Mouse (Mus musculus): Measurements from ENCODE around the gene Apba1. TPM values are rescaled to one million over a fixed set of nuclear protein-coding genes. Genes with fewer than 3 reads are reported as not detected.

Gene Apba1
- total RNA-seq, 2 experiments from 2014 or later = 0.87 to 0.91 TPM

DNA sequence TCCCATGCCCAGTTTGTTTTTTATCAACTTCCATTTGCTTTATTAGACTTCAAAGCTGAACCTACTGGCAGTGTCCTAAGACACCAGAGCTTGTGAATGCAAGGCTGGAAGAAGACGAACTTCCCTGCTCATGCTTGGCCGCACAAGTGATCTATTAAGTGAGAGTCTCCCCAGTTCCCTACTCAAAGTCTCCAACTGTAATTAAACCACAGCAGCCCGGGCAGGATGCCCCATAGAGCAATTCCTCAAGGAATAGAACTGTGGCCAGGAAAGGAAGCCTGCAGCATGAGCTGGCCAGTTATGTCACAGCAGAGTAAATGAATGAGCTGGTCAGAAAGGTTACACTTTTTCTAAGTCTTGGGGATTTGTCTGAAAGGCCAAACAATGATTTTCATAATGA, 105.3 kb downstream of the Apba1 start:
- intact Hi-C loops (cut with DNase I) = loop anchor here (5.0 kb wide), 1 partner anchor 408 kb away; no protein-coding TSS in a partner anchor

DNA sequence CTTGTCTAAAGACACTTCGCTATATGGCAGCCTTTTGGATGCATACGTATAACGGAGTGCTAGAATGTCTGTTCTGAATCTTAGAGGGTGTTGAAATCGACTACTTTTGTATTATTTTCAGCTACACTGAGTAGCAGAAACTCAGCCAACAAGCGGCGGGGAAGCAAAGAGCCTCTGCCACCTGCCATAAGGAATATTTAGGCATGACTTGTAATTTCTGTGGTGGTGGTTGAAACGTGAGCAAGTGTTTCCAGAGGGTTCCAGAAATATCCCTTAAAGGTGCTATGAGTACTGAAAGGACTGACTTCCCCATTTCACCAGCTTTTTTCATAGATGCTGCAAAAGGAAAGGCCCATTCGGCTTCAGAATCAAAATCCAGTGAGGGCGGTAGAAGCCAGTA, 107.4 kb downstream of the Apba1 start:
- intact Hi-C loops (cut with DNase I) = no loop called here
- no peak for DNase-seq

More for the DNA sequence above, 105.3 kb downstream of the Apba1 start:
- peak; percentile 69 to 72 for DNase-seq

GRCm38 (mm10) chr19:23867052-23867451, 108.4 kb downstream of the Apba1 start:
- DNase-seq = no peak
- intact Hi-C loops (cut with DNase I) = no loop called here

GRCm38 (mm10) chr19:23867589-23867988, 108.9 kb downstream of the Apba1 start:
- intact Hi-C loops (cut with DNase I) = no loop called here
- no peak for DNase-seq

DNA sequence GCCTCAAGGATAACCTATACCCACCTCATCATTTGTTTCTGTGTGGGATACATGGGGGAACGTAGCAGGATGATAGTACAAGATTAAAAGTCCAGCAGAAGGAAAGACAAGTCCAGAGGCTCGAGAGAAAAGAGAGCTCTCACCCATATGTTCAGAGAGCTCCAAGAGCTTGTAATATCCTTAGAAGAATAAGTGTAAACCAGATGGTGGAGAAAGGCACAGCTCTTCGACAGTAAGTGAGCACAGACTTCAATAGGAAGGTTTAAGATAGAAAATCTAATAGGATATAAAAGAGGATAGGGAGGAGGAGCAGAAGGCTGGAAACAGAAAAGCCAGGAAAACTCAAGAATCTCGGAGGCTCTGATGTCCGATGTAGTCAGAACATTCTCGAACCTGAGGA, 115.8 kb downstream of the Apba1 start:
- intact Hi-C loops (cut with DNase I) = no loop called here
- no peak for DNase-seq

DNA sequence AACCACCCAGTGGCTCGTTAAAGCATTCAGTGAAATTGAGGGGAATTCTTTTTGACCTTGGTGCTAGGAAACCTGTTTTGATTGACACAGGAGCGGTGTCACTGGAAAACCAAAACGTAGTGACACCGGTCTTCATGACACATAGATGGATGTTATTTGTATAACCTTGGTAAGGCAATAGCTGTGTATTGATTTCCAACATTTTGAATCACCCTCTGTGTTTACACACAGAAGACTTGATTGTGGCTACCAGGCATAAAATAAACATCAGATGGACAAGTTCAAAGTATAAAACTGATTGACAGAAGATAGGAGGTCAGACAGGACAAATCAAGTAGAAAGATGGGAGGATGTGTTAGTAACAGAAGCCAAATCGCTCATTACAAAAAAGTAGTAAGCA, 117.1 kb downstream of the Apba1 start:
- intact Hi-C loops (cut with DNase I) = no loop called here
- DNase-seq = no peak

DNA sequence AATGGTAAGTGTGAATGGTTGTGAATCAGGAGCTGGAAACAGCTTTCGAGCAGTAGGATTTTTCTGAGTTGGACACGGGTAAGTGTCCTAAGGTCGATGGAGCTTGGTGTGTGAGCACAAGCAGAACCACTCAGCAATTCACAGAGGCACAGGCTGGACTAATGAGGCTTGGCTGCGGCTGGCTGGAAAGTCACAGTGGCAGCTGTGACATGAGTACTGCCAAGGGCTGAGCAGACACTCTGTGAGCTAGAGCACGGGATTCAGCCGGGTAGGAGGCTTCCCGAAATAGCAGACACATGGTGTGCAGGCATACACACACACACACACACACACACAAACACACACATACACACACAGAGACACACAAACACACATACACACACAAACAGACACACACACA, 121.2 kb downstream of the Apba1 start:
- intact Hi-C loops (cut with DNase I) = no loop called here
- peak; percentile 38 to 56 for DNase-seq

- intact Hi-C loops (cut with DNase I) = no loop called here
- no peak for DNase-seq
Measured at GRCm38 (mm10) chr19:23886169-23886568, 127.5 kb downstream of the Apba1 start.

DNA sequence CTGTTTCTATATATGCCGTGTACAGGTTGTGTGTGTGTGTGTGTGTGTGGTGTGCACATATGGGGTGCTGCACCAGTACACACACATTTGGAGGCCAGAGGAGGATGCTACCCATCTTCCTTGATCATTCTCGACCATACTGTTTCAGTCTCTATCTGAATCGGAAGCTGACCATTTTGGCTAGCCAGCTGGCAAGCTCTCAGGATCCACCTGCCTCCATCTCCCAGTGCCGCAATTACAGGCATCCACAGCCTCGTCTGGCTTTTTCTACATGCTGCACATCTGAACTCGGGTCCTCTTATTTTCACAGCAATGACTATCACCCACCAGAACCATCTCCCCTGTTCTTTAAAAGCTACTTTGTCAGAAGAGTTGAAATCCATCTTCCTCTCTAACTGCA, 132.7 kb downstream of the Apba1 start:
- intact Hi-C loops (cut with DNase I) = no loop called here
- DNase-seq = no peak

DNA sequence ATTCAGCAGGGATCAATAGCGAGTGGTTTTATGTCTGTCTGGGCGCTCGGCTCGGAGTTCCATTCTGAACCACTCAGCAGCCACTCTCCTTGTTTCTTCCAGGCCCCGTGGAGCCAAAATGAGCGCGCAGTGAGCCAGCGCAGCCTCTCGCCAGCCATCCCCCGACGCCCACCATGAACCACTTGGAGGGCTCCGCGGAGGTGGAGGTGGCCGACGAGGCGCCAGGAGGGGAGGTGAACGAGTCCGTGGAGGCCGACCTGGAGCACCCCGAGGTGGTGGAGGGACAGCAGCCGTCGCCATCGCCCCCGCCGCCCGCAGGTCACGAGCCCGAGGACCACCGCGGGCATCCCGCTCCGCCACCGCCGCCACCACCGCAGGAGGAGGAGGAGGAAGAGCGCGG, 133.9 kb downstream of the Apba1 start:
- intact Hi-C loops (cut with DNase I) = no loop called here
- DNase-seq = no peak

- intact Hi-C loops (cut with DNase I) = no loop called here
- DNase-seq = peak; percentile 22 to 43
Measured at GRCm38 (mm10) chr19:23893093-23893889, 134.6 kb downstream of the Apba1 start.

- intact Hi-C loops (cut with DNase I) = no loop called here
Measured at GRCm38 (mm10) chr19:23893946-23894345, 135.3 kb downstream of the Apba1 start.

GRCm38 (mm10) chr19:23894822-23895221, 136.1 kb downstream of the Apba1 start:
- no peak for DNase-seq
- intact Hi-C loops (cut with DNase I) = no loop called here

More at GRCm38 (mm10) chr19:23893946-23894345, 135.3 kb downstream of the Apba1 start:
- DNase-seq = no peak

DNA sequence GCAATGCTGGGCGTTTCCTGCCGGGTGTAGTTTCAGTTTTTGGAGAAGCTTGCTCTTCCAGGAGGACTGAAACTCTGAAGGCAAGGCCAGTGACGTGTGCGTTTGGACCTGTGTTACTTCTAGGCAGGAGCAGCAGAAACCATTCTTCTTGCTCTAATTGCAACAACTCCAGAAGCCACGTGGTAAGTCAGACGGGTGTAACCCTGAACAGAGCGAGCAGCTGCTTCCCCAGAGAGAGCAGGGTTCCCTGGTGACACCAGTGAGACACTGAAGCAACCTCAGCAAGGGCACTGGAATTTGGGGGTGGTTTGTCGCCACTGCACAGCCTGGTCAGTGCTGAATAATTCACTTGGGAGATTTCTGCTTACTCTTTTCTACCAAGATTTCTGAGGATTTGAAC, 138.2 kb downstream of the Apba1 start:
- DNase-seq = no peak
- intact Hi-C loops (cut with DNase I) = no loop called here

DNA sequence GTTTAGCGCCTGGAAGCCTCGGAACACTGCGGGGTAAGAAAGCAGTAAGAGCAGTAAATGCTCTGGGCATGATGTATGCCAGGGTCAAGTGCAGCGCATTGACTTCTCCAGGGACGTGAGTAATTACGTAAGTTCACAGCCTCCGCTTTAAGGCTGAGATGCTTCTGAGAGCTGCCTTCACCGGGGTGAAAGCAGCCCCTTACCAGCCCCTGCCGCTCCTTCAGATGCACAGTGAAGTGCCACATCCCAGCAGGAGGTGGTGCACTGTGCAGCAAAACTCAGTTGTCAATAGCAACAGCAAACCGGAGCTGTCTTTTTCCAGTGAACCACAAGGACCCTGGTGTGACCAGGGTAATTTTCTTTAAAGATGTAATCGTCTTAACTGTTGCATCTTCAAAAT, 139.8 kb downstream of the Apba1 start:
- DNase-seq = no peak
- intact Hi-C loops (cut with DNase I) = no loop called here

DNA sequence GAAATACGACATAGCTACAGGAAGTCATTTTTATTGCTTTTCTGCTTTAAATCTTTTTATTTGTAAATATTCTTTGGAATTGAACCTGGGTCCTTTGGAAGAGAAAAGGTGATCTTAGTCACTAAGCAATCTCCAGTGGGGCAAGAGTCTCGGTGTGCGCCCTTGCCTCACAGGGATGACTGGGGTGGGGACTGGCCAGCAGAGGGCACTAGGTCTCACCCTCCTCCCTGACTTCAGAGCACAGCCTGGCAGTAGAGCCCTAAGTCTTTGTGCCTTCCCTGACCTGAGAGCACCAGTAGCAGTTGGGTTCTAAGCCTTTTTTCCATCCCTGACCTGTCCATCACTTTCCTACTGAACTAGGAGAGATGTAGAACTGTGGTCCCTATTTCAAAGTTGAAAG, 142.5 kb downstream of the Apba1 start:
- intact Hi-C loops (cut with DNase I) = loop anchor here (2.0 kb wide), 1 partner anchor 60 kb away; no protein-coding TSS in a partner anchor
- DNase-seq = peak in 1 of 2 experiments; percentile 18

DNA sequence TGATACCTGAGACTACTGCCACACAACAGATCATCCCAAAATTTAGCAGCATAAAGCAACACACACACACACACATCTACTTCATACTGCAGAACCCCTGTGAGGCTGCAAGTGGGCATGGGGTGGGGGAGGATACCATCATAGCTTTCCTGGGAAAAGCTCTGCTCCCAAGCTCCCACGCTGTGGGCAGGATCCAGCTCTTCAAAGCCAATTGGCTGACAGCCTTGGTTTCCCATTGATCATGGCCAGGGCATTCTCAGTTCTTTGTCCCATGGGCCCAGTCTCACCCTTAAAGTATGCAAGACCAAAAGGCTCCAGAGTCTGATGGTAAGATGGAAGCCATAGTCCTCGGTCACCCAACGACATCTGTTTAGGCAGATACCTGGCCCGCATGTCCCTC, 143.1 kb downstream of the Apba1 start:
- intact Hi-C loops (cut with DNase I) = loop anchor here (2.0 kb wide), 1 partner anchor 59 kb away; no protein-coding TSS in a partner anchor
- DNase-seq = no peak

DNA sequence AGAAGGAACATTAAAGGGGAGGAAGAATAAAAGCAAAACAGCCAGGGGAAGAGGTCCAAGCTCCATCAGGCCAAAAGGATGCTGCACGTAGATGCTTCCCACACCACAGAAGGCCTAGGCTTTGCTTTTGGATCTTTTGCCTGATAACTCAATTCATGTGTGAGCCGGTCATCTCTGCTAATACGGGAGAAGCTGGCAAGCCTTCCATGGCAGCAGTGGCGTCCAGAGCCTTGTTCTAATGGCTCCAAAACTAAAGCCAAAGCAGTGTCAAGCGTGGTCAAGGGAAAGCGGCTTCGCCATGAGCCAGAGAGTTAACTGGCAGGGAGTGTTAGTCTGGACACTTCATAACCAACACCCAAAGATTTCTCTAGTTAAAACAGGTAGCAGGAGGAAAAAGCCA, 144.4 kb downstream of the Apba1 start:
- intact Hi-C loops (cut with DNase I) = no loop called here

GRCm38 (mm10) chr19:23904922-23905321, 146.2 kb downstream of the Apba1 start:
- no peak for DNase-seq
- intact Hi-C loops (cut with DNase I) = no loop called here

More for the DNA sequence above, 144.4 kb downstream of the Apba1 start:
- DNase-seq = no peak

DNA sequence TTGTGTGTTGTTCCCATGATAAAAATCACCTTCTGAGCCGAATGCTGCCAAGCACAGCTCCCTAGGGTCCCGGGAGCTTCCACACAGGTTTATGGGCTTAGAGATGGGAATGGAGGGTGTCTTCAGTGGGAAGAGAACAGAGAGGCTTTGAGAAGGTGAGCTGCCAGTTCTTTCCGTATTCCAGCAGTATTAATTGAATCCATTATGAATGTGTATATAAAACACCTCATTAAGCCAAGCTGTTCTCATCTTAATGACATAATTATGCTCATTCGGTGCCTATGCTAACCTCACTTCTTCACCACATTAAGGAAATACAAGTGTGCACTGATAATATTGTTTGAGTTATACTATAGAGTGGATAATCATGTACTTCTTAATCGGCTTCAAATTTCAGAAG, 147.1 kb downstream of the Apba1 start:
- intact Hi-C loops (cut with DNase I) = no loop called here
- DNase-seq = no peak

GRCm38 (mm10) chr19:23910345-23910744, 151.7 kb downstream of the Apba1 start:
- intact Hi-C loops (cut with DNase I) = no loop called here
- DNase-seq = no peak
